Mouse (Mus musculus) cerebellum, adult 2 months (tissue): Measurements from ENCODE around the gene Ebf4.

Experiments
- CTCF ChIP-seq: fragments of 200-500 bp; IDR thresholded peaks from 2 replicates; pipeline ENCODE4 v1.5.1; 2011; ENCODE audit warnings: low read depth, mild to moderate bottlenecking, control low read depth, low read length, moderate library complexity, borderline replicate concordance; ENCODE audit not compliant: insufficient read depth
- POLR2A ChIP-seq: fragments of 200-500 bp; IDR thresholded peaks from 2 replicates; pipeline ENCODE4 v1.6.1; 2011; ENCODE audit warnings: low read length, control low read depth, borderline replicate concordance; ENCODE audit not compliant: insufficient read depth

DNA sequence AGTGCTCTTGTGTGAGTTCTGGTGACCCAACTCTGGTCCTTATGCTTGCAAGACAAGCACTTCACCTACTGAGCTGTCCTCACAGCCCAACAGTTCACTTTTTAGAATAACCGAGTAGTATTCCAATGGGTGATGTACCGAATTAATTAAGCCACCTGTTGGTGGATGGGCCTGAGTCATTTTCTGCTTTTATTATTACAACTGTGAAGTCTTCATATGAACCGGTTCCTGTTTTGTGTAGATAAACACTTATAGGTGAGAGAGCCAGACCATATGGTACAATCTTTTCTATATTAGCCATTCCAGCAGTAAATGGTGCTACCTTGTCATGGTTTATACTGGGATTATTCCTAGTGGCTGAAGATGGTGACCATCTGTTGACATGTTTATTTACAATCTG lies 117.8 kb downstream of the Ebf4 start:
- TF ChIP-seq CTCF (no peak), POLR2A (no peak)
